ENCODE assay signal across 8 mouse cellular contexts in the genomic region with DNA sequence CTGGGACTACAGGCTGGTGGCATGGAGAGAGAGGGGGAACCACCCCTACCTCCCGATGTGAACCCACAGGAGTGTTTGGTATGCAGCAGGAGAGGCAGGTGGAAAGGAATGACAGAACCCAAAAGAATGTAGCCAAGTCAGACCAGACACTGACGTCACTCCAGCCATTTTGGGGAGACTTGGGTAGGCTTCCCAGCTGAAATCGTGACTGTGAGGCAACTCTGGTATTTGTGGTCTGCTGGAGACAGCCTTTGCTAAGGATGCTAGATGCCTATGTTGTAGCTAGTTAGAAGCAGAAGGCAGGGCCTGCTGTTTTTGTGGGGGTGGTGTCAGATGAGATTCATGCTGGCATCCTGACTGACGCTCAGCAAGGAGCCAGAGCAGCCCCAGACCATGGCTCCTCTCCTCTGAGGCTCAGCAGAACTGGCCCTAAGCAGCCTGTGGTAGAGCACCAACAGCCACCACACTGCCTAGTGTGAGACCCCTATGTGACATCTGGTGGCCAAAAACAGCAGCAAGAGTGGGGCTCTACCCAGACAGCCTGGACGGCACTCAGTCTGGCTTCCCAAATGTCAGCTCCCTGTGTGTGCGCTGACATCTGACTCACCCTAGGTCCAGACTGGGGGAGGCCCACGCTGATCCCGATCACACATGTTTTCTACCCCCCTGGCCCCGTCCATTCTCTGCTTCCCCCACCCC. TPM values are rescaled to one million over a fixed set of nuclear protein-coding genes. Genes with fewer than 3 reads are reported as not detected.
A peak's percentile ranks its signal among the peaks of the same experiment; 100 is the strongest.
DNase-seq lines count a peak whose midpoint lies in the region; ATAC-seq and TF ChIP-seq lines count a peak whose summit lies in the region.

No protein-coding gene starts in this region.

- no peak for TF ChIP-seq POLR2A in olfactory bulb, adult 2 months (IDR thresholded peaks at IDR 0.05; ENCODE audit: insufficient read depth, low read depth, low read length)

- no peak; the same call in 1 of the 2 replicates for TF ChIP-seq CTCF in olfactory bulb, adult 2 months (IDR thresholded peaks at IDR 0.05; ENCODE audit: insufficient read depth, low read depth, low read length)

- no peak overlapping the region for H3K27ac ChIP-seq in midbrain, embryonic 11.5 days (ENCODE audit: low read depth, low read length)
- H3K27ac ChIP-seq in midbrain, embryonic 16.5 days (ENCODE audit: low read length): no peak overlapping the region
- peak overlapping the region; percentile 11; the same call in 1 of the 2 replicates for H3K27ac ChIP-seq in olfactory bulb, adult 2 months (ENCODE audit: insufficient read depth, low read depth, low read length)

- no peaks in the 10 kb centered on the region for H3K9me3 ChIP-seq in midbrain, embryonic 11.5 days (ENCODE audit: control insufficient read depth, low read length)
- H3K9me3 ChIP-seq in midbrain, embryonic 16.5 days (replicated peaks; ENCODE audit: control insufficient read depth, low read length, poor library complexity, severe bottlenecking): no peaks in the 10 kb centered on the region

- no peak overlapping the region for H3K4me3 ChIP-seq in midbrain, embryonic 11.5 days (ENCODE audit: low read depth, low read length)
- no peak overlapping the region for H3K4me3 ChIP-seq in midbrain, embryonic 16.5 days (ENCODE audit: low read depth, low read length)
- H3K4me3 ChIP-seq in olfactory bulb, adult 2 months (ENCODE audit: insufficient read depth, low read depth, low read length): no peak overlapping the region

- no peak overlapping the region for H3K9ac ChIP-seq in midbrain, embryonic 11.5 days (ENCODE audit: low read length)
- no peak overlapping the region; the same call in 1 of the 2 replicates for H3K9ac ChIP-seq in midbrain, embryonic 16.5 days (ENCODE audit: low read depth, low read length)

- H3K4me2 ChIP-seq in midbrain, embryonic 11.5 days: no peak overlapping the region
- H3K4me2 ChIP-seq in midbrain, embryonic 16.5 days (ENCODE audit: low read length): no peak overlapping the region

- H3K27me3 ChIP-seq in midbrain, embryonic 11.5 days (ENCODE audit: control insufficient read depth, insufficient read depth, low read length): no peaks in the 10 kb centered on the region; the same call in 1 of the 2 replicates
- H3K27me3 ChIP-seq in midbrain, embryonic 16.5 days (ENCODE audit: control insufficient read depth, insufficient read depth, low read depth, low read length): no peaks in the 10 kb centered on the region

- ATAC-seq in midbrain, embryonic 11.5 days (ENCODE audit: low FRiP score): peak; percentile 14; the same call in 1 of the 2 replicates
- ATAC-seq in midbrain, embryonic 16.5 days: no peak
- ATAC-seq in erythroid progenitor cell, adult 5-6 weeks (replicated peaks; ENCODE audit: low FRiP score, poor library complexity, severe bottlenecking): no peak

- peaks cover 34% of the 10 kb centered on the region for H3K4me1 ChIP-seq in midbrain, embryonic 11.5 days (ENCODE audit: control insufficient read depth, insufficient read depth, low read length)
- H3K4me1 ChIP-seq in midbrain, embryonic 16.5 days (ENCODE audit: control insufficient read depth, insufficient read depth, low read length): peaks cover 28% of the 10 kb centered on the region
- peaks cover 54% of the 10 kb centered on the region for H3K4me1 ChIP-seq in olfactory bulb, adult 2 months (ENCODE audit: control insufficient read depth, insufficient read depth, low read length)

- DNase-seq in heart, adult 11 months: peak; percentile 85
- no peak for DNase-seq in heart, adult 8-10 months (ENCODE audit: low spot score)
- no peak for DNase-seq in midbrain, embryonic 11.5 days (ENCODE audit: low spot score, missing footprints)
- DNase-seq in forelimb bud, embryonic 11.5 days (ENCODE audit: low read depth, low spot score): peak; percentile 48
- no peak for DNase-seq in testis, postnatal 10 days (ENCODE audit: low spot score)

- H3K36me3 ChIP-seq in midbrain, embryonic 11.5 days (ENCODE audit: control insufficient read depth, insufficient read depth, low read length): no peaks in the 10 kb centered on the region
- H3K36me3 ChIP-seq in midbrain, embryonic 16.5 days (ENCODE audit: control insufficient read depth, insufficient read depth, low read length): no peaks in the 10 kb centered on the region

- WGBS in midbrain, embryonic 11.5 days: 58% methylated on average over 9 of the region's 9 CpGs
- 57% methylated on average over 9 of the region's 9 CpGs for WGBS in midbrain, embryonic 16.5 days
- 65% methylated on average over 9 of the region's 9 CpGs for WGBS in olfactory bulb, adult 2 months

RNA-seq across cellular contexts. Expression of a gene that starts 29.0 kb away (rescaled TPM):
- 10 to 100 TPM; 33.0 to 42.1 (median 39.3) TPM for total RNA-seq in heart, adult 8-10 months (2022)
- polyA plus RNA-seq in midbrain, embryonic 11.5 days (2014; fragmentation: Nextera tagmentation; extraction: Ambion mirVana): 2.7 and 3.1 TPM in 2 replicates
- polyA plus RNA-seq in midbrain, embryonic 16.5 days (2015; fragmentation: Nextera tagmentation; extraction: Ambion mirVana): 2.8 and 5.5 TPM in 2 replicates
- not detected in 2 replicates for polyA plus RNA-seq in olfactory bulb, adult 2 months (2012; ENCODE audit: insufficient read depth, insufficient read length, low replicate concordance, missing spikeins)
- not detected in 2 replicates for total RNA-seq in erythroid progenitor cell, adult 5-6 weeks (2015; ENCODE audit: low replicate concordance)
- not detected in 2 replicates for total RNA-seq in erythroid progenitor cell, adult 5-6 weeks (2017; ENCODE audit: low replicate concordance)

RNA-seq across cellular contexts. Expression of a gene that starts 56.7 kb away (rescaled TPM):
- total RNA-seq in heart, adult 8-10 months (2022): 10 to 100 TPM; 20.0 to 24.4 (median 23.4) TPM
- polyA plus RNA-seq in midbrain, embryonic 11.5 days (2014; fragmentation: Nextera tagmentation; extraction: Ambion mirVana): 97.1 and 100 TPM in 2 replicates
- polyA plus RNA-seq in midbrain, embryonic 16.5 days (2015; fragmentation: Nextera tagmentation; extraction: Ambion mirVana): 94.0 and 111 TPM in 2 replicates
- not detected in 2 replicates for polyA plus RNA-seq in olfactory bulb, adult 2 months (2012; ENCODE audit: insufficient read depth, insufficient read length, low replicate concordance, missing spikeins)
- 5.0 and 5.4 TPM in 2 replicates for total RNA-seq in erythroid progenitor cell, adult 5-6 weeks (2015; ENCODE audit: low replicate concordance)
- total RNA-seq in erythroid progenitor cell, adult 5-6 weeks (2017; ENCODE audit: low replicate concordance): 1.8 and 3.3 TPM in 2 replicates

Comparison
In these comparisons a context has a peak if more than half of its experiments do, and no peak if none do; other contexts are left out.
1. DNase-seq: peak in heart, adult 11 months (single experiment) and forelimb bud, embryonic 11.5 days (single experiment); none in heart, adult 8-10 months (single experiment), midbrain, embryonic 11.5 days (single experiment) and testis, postnatal 10 days (single experiment).